Mouse (Mus musculus) right cerebral cortex, postnatal 10 days (tissue): ENCODE measurements around the gene Gmds.

Source experiments
- DNase-seq, 2 experiments: peaks; one replicate each; pipeline ENCODE4 v3.0.0; 2021; ENCODE audit warnings: low spot score in 2 of 2

Gene Gmds

GRCm38 (mm10) chr13:32267184-32267775, 71.3 kb downstream of the Gmds start:
- no peak for DNase-seq

- no peak for DNase-seq
Measured at GRCm38 (mm10) chr13:32266721-32267120, 71.8 kb downstream of the Gmds start.

- peak; percentile 30 to 46 for DNase-seq
Measured at GRCm38 (mm10) chr13:32256121-32256520, 82.4 kb downstream of the Gmds start.

- no peak for DNase-seq
Measured at GRCm38 (mm10) chr13:32252276-32252675, 86.3 kb downstream of the Gmds start.

GRCm38 (mm10) chr13:32242200-32242599, 96.3 kb downstream of the Gmds start:
- DNase-seq: no peak

- DNase-seq: no peak
Measured at GRCm38 (mm10) chr13:32236269-32236678, 102.3 kb downstream of the Gmds start.

GRCm38 (mm10) chr13:32235046-32235445, 103.5 kb downstream of the Gmds start:
- DNase-seq: no peak

GRCm38 (mm10) chr13:32234019-32234418, 104.5 kb downstream of the Gmds start:
- no peak for DNase-seq

- no peak for DNase-seq
Measured at GRCm38 (mm10) chr13:32232391-32232790, 106.1 kb downstream of the Gmds start.

- DNase-seq: no peak
Measured at GRCm38 (mm10) chr13:32231956-32232355, 106.6 kb downstream of the Gmds start.

GRCm38 (mm10) chr13:32227874-32228562, 110.5 kb downstream of the Gmds start:
- DNase-seq: no peak

GRCm38 (mm10) chr13:32217647-32218046, 120.9 kb downstream of the Gmds start:
- no peak for DNase-seq

- peak; percentile 26 to 37 for DNase-seq
Measured at GRCm38 (mm10) chr13:32213702-32214452, 124.7 kb downstream of the Gmds start.

GRCm38 (mm10) chr13:32212125-32212524, 126.4 kb downstream of the Gmds start:
- no peak for DNase-seq

- no peak for DNase-seq
Measured at GRCm38 (mm10) chr13:32207172-32207908, 131.2 kb downstream of the Gmds start.

- DNase-seq: peak; percentile 27 to 32
Measured at GRCm38 (mm10) chr13:32179906-32180305, 158.6 kb downstream of the Gmds start.

GRCm38 (mm10) chr13:32178682-32179081, 159.9 kb downstream of the Gmds start:
- no peak for DNase-seq

GRCm38 (mm10) chr13:32177852-32178453, 160.6 kb downstream of the Gmds start:
- DNase-seq: no peak

GRCm38 (mm10) chr13:32175028-32175427, 163.5 kb downstream of the Gmds start:
- DNase-seq: no peak

GRCm38 (mm10) chr13:32169173-32169572, 169.4 kb downstream of the Gmds start:
- DNase-seq: no peak

GRCm38 (mm10) chr13:32167806-32168205, 170.7 kb downstream of the Gmds start:
- no peak for DNase-seq

GRCm38 (mm10) chr13:32165581-32165980, 173.0 kb downstream of the Gmds start:
- no peak for DNase-seq
